Mouse (Mus musculus) A20 (cell line): ENCODE measurements at regions not wholly inside any gene's neighbourhood (a gene's known extent, or its start where the extent isn't known, plus 50 kb on each side); places are given as distances from the start of the nearest gene placed in this dataset.

Source experiments
- DNase-seq: peaks from one replicate; pipeline ENCODE4 v3.0.0-alpha.2; 2011; ENCODE audit warnings: low read depth, low spot score

GRCm38 (mm10) chr3:148659024-148659423 is 331.3 kb downstream of the Adgrl2 start:
- no peak for DNase-seq

GRCm38 (mm10) chr3:148658368-148658767 is 332.0 kb downstream of the Adgrl2 start:
- DNase-seq = no peak

- no peak for DNase-seq
These were observed 334.2 kb downstream of the Adgrl2 start for GRCm38 (mm10) chr3:148656187-148656586.

GRCm38 (mm10) chr3:148650241-148650640 is 340.1 kb downstream of the Adgrl2 start:
- DNase-seq = no peak

GRCm38 (mm10) chr3:148644924-148645323 is 345.4 kb downstream of the Adgrl2 start:
- no peak for DNase-seq

GRCm38 (mm10) chr3:148641581-148641980 is 348.8 kb downstream of the Adgrl2 start:
- no peak for DNase-seq

- DNase-seq = no peak
These were observed 349.7 kb downstream of the Adgrl2 start for GRCm38 (mm10) chr3:148640680-148641101.

- no peak for DNase-seq
These were observed 355.3 kb downstream of the Adgrl2 start for GRCm38 (mm10) chr3:148635101-148635500.

GRCm38 (mm10) chr3:148634352-148634751 is 356.0 kb downstream of the Adgrl2 start:
- peak; percentile 53 for DNase-seq

GRCm38 (mm10) chr3:148633291-148633690 is 357.1 kb downstream of the Adgrl2 start:
- DNase-seq = no peak

GRCm38 (mm10) chr3:148632449-148632848 is 357.9 kb downstream of the Adgrl2 start:
- no peak for DNase-seq

- no peak for DNase-seq
These were observed 358.8 kb downstream of the Adgrl2 start for GRCm38 (mm10) chr3:148631415-148632192.

GRCm38 (mm10) chr3:148630865-148631264 is 359.5 kb downstream of the Adgrl2 start:
- no peak for DNase-seq

- DNase-seq = no peak
These were observed 375.2 kb downstream of the Adgrl2 start for GRCm38 (mm10) chr3:148614971-148615671.

- no peak for DNase-seq
These were observed 376.9 kb downstream of the Adgrl2 start for GRCm38 (mm10) chr3:148613443-148613842.

- no peak for DNase-seq
These were observed 387.1 kb downstream of the Adgrl2 start for GRCm38 (mm10) chr3:148603276-148603675.

GRCm38 (mm10) chr3:148602730-148603255 is 387.6 kb downstream of the Adgrl2 start:
- no peak for DNase-seq

- no peak for DNase-seq
These were observed 394.8 kb downstream of the Adgrl2 start for GRCm38 (mm10) chr3:148595561-148595960.

- no peak for DNase-seq
These were observed 400.8 kb downstream of the Adgrl2 start for GRCm38 (mm10) chr3:148589556-148589955.

GRCm38 (mm10) chr3:148575735-148576134 is 414.6 kb downstream of the Adgrl2 start:
- no peak for DNase-seq

GRCm38 (mm10) chr3:148572493-148572892 is 417.9 kb downstream of the Adgrl2 start:
- no peak for DNase-seq

- DNase-seq = no peak
These were observed 425.6 kb downstream of the Adgrl2 start for GRCm38 (mm10) chr3:148564716-148565115.

GRCm38 (mm10) chr3:148561211-148561610 is 429.1 kb downstream of the Adgrl2 start:
- DNase-seq = no peak
